Mouse (Mus musculus) G1E (cell line): ENCODE results near the gene Ptn.

Experiments
- CTCF ChIP-seq: IDR thresholded peaks from 2 replicates; pipeline ENCODE4 v1.5.1; 2012; ENCODE audit warnings: low read depth, low read length, inconsistent platforms, mixed read lengths
- GATA1 ChIP-seq: IDR thresholded peaks from 2 replicates; pipeline ENCODE4 v1.6.1; 2012; ENCODE audit warnings: borderline replicate concordance, low read length, inconsistent platforms, mixed read lengths
- GATA2 ChIP-seq: IDR thresholded peaks from 2 replicates; pipeline ENCODE4 v1.6.1; 2012; ENCODE audit warnings: low read depth, low read length, inconsistent platforms, borderline replicate concordance

DNA sequence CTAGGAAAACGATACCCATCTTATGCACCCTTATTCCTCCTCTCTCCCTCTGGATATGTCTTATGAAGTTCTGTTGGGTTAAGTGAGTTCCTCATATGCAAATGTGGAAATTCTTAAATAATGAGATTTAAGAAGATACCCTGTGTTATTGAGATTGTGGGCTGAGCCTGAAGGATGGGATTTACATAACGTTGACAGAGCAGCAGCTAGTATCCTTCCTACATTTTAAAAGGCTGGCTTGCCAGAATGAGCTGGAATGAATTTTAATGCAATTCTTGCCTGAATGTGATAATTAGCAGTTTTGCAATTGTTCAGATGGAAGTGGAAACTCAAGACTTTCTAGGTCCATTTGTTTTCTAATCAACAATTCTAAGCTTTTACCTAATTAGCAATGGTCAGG is 73.3 kb downstream of the Ptn start:
- no peak for TF ChIP-seq CTCF
- no peak for TF ChIP-seq GATA1
- TF ChIP-seq GATA2 = no peak
